Mouse (Mus musculus) megakaryocyte, adult 5-6 weeks (primary cell): ENCODE data around the gene 4933403O08Rik. TPM values are rescaled to one million over a fixed set of nuclear protein-coding genes. Genes with fewer than 3 reads are reported as not detected.

Experiments
- ATAC-seq: 2 replicates; pipeline ENCODE4 v1.8.0; 2016; ENCODE audit warnings: mild to moderate bottlenecking, inconsistent platforms; ENCODE audit not compliant: poor library complexity, severe bottlenecking
- total RNA-seq, 2 experiments: library from RNA; stranded (forward) in 1 of 2; stranded (reverse) in 1 of 2; fragments of 153-499, 151-499 nt in 1 of 2; fragments of 221-1000, 200-1000 nt in 1 of 2; gene quantifications; 2 replicates each; pipeline versions ENCODE4 v1.2.3 to v1.2.4; 2015 to 2017

The 4933403O08Rik gene
- total RNA-seq (2015) (not detected in 2 replicates), total RNA-seq (2017) (not detected in 2 replicates)

- no peak for ATAC-seq
Observed at GRCm38 (mm10) chrX:112238749-112239148, at the start of gene 4933403O08Rik. 4933403O08Rik (plus strand) TSS chrX:112239049.

GRCm38 (mm10) chrX:112242916-112243315 lies 4.1 kb downstream of the 4933403O08Rik start:
- ATAC-seq: no peak

- ATAC-seq: no peak
Observed at GRCm38 (mm10) chrX:112255513-112255912, 16.7 kb downstream of the 4933403O08Rik start.

- ATAC-seq: no peak
Observed at GRCm38 (mm10) chrX:112273550-112273949, 34.7 kb downstream of the 4933403O08Rik start.

Other genes starting within 250 kb of the 4933403O08Rik start
- not detected in 2 replicates for gene Tex16, start 228.0 kb upstream of the 4933403O08Rik start, total RNA-seq (2015)
- gene Tex16, start 228.0 kb upstream of the 4933403O08Rik start, total RNA-seq (2017): not detected in 2 replicates
- gene Apool, start 72.3 kb downstream of the 4933403O08Rik start, total RNA-seq (2015): 22.1 and 29.0 TPM in 2 replicates
- gene Apool, start 72.3 kb downstream of the 4933403O08Rik start, total RNA-seq (2017): 19.9 and 24.5 TPM in 2 replicates
- not detected in 2 replicates for gene Satl1, start 167.7 kb downstream of the 4933403O08Rik start, total RNA-seq (2015)
- gene Satl1, start 167.7 kb downstream of the 4933403O08Rik start, total RNA-seq (2017): not detected in 2 replicates